Mouse (Mus musculus) adrenal gland, adult 18-20 months (tissue): ENCODE data around the gene Caln1. TPM values are rescaled to one million over a fixed set of nuclear protein-coding genes. Genes with fewer than 3 reads are reported as not detected.
"Not testable (repeated sequence)": the region's sequence is repeated elsewhere in the genome, so short reads cannot be mapped to it uniquely, and the experiment has no call there.

ENCODE experiments used
- DNase-seq, 2 experiments: peaks; one replicate each; pipeline ENCODE4 v3.0.0; 2021 to 2022; ENCODE audit warnings: low spot score in 2 of 2
- total RNA-seq, 2 experiments: library from RNA; stranded (reverse); gene quantifications; 1 replicate in 1 of 2; 2 replicates in 1 of 2; pipeline ENCODE4 v1.2.3; 2021

The Caln1 gene
- total RNA-seq, 2 experiments from 2014 or later: 36.3 to 37.2 TPM

DNA sequence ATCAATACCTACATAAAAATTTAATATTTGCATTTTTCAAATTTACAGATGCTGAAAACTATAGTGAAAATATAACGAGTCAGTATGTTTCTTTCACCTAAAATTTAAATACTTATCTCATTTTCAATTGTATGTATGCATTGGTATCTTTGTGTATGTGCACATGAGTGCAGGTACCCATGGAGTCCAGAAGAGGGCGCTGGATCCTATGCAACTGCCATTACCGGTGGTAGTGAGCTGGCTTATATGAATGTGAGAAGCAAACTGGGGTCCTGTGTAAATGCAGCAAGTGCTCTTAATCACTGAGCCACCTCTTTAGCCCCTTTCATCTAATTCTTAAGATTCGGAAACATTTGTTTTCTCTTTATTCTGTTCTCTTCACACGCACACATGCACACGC is 146.1 kb downstream of the Caln1 start:
- no peak for DNase-seq

DNA sequence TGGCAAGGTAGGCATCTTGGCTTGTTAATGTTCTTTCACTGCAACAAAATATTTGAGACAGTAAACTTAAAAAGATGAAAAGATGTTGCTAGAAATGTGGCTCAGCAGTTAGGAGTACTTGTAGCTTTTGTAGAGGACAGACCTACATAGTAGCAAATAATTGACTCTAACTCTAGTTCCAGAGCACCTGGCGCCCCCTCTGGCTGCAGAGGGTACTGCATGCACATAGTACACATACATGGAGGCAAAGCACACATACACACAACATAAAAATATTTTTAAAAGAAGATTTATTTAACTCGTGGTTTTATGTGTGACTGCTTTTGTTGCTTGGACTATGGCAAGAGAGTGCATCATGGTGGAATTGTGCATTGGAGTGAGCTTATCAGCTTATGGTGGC is 151.3 kb downstream of the Caln1 start:
- no peak for DNase-seq

DNA sequence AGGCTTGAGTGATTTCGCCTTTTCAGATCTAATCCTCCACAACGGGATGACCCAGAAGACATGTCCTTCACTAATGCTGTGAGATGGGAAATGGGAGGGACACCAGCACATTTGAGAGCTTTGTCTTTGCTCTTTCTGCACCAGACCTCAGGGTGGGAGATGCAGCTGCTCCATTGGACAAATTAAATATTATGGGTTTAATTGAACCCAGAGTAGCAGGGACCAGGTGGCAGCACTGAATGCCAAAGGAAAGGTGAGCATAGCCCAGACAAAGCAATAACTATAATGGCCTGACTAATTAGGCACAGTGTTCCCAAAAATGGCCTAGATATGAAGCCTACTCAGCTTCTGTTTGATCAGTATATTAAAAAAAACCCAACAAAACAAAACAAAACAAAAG is 158.2 kb downstream of the Caln1 start:
- DNase-seq: no peak

GRCm38 (mm10) chr5:130547496-130547895 is 178.2 kb downstream of the Caln1 start:
- no peak for DNase-seq

DNA sequence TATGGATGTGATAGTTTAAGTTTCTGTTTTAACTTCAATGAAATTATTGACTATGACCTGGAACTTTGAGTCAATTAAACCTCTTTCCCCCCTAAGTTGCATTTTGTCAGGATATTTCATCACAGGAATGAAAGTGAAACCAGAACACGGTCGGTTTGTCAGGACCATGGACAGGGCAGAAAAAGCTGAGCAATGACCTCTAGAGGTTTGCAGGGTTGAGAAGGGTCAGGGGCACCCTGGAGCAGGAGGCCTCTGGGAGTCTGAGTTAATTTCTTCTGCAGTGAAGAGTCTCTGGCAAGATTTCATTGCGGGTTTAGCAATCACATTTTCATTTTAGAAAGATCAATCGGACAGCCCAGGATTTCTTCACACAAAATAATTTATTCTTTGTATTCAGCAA is 184.7 kb downstream of the Caln1 start:
- DNase-seq: no peak

DNA sequence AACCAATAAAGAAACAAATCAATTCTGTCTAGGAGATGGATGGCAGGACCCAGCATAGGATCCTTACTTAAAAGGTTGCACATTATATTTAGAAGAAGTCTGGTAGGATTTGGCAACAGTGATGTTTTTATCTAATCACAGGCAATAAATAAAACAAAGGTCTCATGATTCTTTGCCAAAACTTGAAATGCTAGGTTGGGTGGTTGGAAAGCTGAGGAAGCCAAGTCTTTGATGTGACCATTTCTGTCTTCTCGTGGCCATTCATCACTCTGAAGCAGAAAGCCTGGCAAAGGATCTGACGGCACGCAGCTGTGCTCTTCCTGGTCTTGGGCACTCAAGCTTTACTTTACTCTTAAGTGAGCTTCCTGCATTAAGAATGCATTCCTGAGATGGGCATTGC is 193.9 kb downstream of the Caln1 start:
- no peak for DNase-seq

DNA sequence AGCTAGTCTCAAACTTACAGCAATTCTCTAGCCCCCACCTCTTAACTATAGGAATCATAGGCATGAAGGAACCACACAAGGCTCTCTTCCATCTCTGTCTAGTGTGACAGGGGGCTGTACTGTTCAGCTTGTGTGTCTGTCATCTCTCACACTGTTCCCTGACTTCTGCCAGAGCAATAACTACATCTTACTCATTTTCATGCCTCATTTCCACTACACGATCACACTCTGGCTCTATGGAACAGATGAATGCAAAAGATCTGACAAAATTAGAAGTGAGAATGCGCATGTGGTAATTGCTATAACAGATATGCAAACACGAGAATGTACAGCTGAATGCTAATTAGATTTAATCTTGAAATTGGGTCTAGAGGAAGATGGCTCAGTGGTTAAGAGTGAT is 196.7 kb downstream of the Caln1 start:
- no peak for DNase-seq

- DNase-seq: no peak
Observed at GRCm38 (mm10) chr5:130577581-130577980, 208.3 kb downstream of the Caln1 start.

DNA sequence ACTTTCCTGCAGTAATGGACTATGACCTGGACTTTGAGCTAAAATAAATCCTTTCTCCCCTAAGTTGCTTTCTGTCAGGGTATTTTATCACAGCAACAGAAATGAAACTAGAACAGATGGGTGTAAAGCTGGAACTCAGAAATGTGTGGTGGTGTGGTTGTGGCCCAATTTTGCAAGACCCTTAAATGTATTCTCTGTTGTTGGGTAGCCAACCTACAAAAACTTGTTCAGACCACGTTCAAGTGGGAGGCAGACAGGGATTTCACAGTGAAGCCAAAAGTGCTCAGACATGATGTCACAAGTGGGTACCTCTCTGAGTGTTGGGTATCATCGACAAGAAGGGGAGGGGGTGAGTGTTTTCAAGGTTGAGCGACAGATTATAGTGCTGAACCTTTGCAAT is 214.8 kb downstream of the Caln1 start:
- DNase-seq: no peak

DNA sequence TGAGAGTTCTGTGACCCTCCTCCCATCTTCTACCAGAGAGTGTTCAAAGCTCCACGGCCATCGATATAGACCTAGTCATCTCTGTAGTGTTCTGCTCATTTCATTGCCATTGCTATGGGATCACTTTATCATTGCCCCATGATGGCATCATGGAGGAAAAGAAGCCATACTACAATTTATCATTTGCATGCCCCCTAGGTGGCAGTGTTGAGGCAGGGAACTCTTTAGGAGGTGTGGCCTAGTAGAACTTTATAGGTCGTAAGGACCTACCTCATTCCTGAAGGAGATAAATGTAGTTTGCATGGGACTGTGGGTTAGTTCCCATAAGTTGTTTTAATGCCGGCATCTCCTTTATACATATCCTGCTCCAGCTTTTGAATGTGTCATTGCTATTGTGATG is 217.0 kb downstream of the Caln1 start:
- peak; percentile 28 to 29 for DNase-seq

GRCm38 (mm10) chr5:130596541-130596940 is 227.3 kb downstream of the Caln1 start:
- no peak for DNase-seq

- no peak for DNase-seq
Observed at GRCm38 (mm10) chr5:130613657-130614056, 244.4 kb downstream of the Caln1 start.

GRCm38 (mm10) chr5:130614209-130614608 is 245.0 kb downstream of the Caln1 start:
- DNase-seq: no peak

DNA sequence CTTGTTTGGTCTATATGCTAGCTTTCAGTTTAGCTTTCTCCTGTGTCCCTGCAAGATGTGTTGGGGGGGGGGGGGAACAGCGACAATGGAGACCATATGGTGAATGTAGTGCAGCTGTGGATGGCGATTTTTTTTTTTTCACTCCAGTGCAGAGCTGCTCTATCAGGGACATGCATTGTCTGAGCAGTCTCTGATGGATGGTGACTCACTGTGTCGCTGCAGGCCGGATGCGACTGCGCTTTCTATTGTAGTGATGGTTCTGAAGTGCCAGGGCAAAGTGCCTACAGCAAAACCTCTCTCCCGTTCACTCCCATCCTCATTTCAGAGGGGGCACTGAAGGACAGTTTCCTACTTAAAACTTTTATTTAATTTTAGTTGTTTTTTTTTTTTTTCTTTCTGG is 250.8 kb downstream of the Caln1 start:
- DNase-seq: no peak

- peak; percentile 36 to 42 for DNase-seq
Observed at GRCm38 (mm10) chr5:130623206-130623605, 254.0 kb downstream of the Caln1 start.

- no peak for DNase-seq
Observed at GRCm38 (mm10) chr5:130627800-130628199, 258.5 kb downstream of the Caln1 start.

GRCm38 (mm10) chr5:130635397-130635796 is 266.1 kb downstream of the Caln1 start:
- no peak for DNase-seq

DNA sequence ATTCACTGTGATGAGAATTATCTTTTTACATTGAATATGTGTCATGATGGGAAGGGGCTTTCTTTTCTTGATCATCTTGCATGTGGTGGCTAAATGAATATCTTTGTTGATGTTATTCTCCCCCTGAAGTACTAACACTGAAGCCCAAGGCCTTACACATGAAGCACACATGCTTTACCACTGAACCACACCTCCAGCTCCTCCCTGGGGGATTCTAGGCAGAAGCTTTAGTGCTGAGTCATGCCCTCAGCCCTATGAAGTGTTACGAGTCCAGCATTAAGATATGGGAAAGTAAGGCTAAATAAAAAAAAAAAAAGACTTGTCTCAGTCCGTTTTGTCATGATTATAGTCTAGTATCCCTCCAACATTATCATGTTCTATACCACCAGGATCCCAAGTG is 272.6 kb downstream of the Caln1 start:
- DNase-seq: no peak

DNA sequence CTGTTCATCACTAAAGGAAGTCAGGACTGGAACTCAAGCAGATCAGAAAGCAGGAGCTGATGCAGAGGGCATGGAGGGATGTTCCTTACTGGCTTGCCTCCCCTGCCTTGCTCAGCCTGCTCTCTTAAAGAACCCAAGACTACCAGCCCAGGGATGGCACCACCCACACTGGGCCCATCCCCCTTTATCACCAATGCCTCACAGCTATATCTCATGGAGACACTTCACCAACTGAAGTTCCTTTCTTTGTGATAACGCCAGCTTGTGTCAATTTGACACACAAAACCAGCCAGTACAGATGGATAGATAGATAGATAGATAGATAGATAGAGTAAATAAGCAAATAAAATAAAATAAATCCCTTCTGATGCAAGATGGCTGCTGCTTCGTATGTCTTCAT is 276.9 kb downstream of the Caln1 start:
- not testable (repeated sequence) for DNase-seq

GRCm38 (mm10) chr5:130658141-130658540 is 288.9 kb downstream of the Caln1 start:
- no peak for DNase-seq

GRCm38 (mm10) chr5:130666091-130666490 is 296.8 kb downstream of the Caln1 start:
- DNase-seq: no peak

DNA sequence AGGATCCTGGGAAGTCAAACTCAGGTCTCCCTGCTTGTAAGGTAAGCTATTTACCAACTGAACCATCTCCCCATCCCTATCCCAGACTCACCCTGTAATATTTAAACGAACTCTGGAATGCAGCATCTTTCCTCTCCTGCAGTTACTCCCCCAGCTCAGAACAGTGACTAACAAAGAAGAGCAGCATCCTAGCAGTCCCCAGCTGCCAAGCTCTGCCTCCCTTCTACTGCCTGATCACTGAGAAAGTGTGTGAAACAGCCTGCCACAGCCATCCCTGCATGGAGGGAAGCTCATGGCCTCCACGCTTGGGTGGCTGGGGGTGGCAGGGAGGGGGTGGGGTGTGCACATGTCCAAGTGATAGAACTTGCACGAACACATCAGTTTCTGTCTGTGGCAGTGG is 303.3 kb downstream of the Caln1 start:
- DNase-seq: no peak

DNA sequence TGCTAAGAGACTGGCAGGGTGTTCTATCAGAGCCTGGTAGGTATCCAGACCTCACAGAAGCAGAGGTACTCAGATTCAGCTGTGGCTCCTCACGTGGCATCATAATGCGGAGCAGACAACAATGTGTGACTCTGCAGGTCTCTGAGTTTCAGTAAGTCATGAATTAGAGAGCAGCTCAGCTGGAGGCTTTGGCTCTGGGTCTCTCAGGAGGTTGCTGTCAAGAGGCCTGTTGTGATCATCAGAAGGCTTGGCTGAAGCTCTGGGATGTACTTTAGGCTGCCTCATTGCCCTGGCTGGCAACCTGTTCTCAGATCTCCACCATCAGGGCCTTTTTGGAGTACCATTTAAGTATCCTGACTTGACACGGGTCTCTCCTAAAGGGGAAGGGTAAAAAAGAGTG is 303.8 kb downstream of the Caln1 start:
- no peak for DNase-seq

DNA sequence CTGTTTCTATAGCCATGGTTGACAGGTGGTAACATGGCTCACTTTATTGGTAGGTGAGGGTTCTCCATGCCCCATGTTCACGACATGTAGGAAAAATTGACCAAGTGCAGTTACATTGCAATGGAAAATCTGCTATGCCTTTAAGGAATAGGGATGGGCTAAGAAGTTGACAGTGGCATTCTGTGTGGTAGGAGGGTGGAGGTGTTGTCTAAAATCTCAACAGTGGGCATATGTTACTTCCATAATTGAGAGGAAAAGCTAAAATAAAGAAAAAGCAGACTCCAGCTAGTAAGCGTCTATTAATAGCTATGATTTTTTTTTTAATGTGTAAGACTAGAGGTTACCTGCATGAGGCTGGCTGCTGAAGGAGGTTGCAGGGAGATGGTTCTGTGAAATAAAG is 308.6 kb downstream of the Caln1 start:
- DNase-seq: no peak
